17 mouse cellular contexts compared by ENCODE assay signal in genomic region chr2:161429294-161429693, GRCm38 (mm10).
"Had no signal": no experiment of that assay in that cellular context is flagged by ENCODE, and none has a peak within 500 bp of the region (broad histone marks: within the 10 kb centered on the region; RNA-seq: fewer than 3 reads in every experiment).

No protein-coding gene starts in this region.

- H3K9ac ChIP-seq: liver, embryonic 14.5 days; liver, postnatal 0 days; lung, embryonic 15.5 days; midbrain, embryonic 13.5 days had no signal

- H3K9me3 ChIP-seq: lung, embryonic 15.5 days; midbrain, embryonic 10.5 days; midbrain, embryonic 13.5 days had no signal

- DNase-seq: kidney, adult 18-20 months; kidney, adult 9 months; kidney, postnatal 14 days; kidney, postnatal 4 days; layer of hippocampus, postnatal 36 days; liver, postnatal 0 days; lung, postnatal 10 days; lung, postnatal 36 days; thymus, adult 18-20 months; thymus, postnatal 36 days had no signal

- H3K36me3 ChIP-seq: lung, embryonic 15.5 days; midbrain, embryonic 10.5 days; midbrain, embryonic 13.5 days had no signal

- H3K4me1 ChIP-seq: lung, embryonic 15.5 days; megakaryocyte, embryonic 14.5 days had no signal

- H3K4me3 ChIP-seq: left cerebral cortex, adult 2 months; lung, embryonic 15.5 days; megakaryocyte, embryonic 14.5 days; midbrain, embryonic 10.5 days; midbrain, embryonic 13.5 days had no signal

- H3K27me3 ChIP-seq: lung, embryonic 15.5 days; megakaryocyte, embryonic 14.5 days; midbrain, embryonic 13.5 days had no signal

- H3K4me2 ChIP-seq: liver, embryonic 11.5 days; lung, embryonic 15.5 days; midbrain, embryonic 13.5 days had no signal

- H3K27ac ChIP-seq: left cerebral cortex, adult 2 months; liver, embryonic 14.5 days; lung, embryonic 15.5 days; midbrain, embryonic 10.5 days; midbrain, embryonic 13.5 days had no signal

- ATAC-seq: liver, postnatal 0 days; midbrain, embryonic 13.5 days had no signal
